Mouse (Mus musculus) liver, embryonic 14.5 days (tissue): Measurements from ENCODE around the gene Arpc2.

Experiments used
- CTCF ChIP-seq: IDR thresholded peaks from 2 replicates; pipeline ENCODE4 v1.5.1; 2016; ENCODE audit warnings: antibody characterized with exemption, low read depth, control low read depth
- EP300 ChIP-seq: IDR thresholded peaks from 2 replicates; pipeline ENCODE4 v1.6.1; 2016; ENCODE audit warnings: antibody characterized with exemption, low read depth

DNA sequence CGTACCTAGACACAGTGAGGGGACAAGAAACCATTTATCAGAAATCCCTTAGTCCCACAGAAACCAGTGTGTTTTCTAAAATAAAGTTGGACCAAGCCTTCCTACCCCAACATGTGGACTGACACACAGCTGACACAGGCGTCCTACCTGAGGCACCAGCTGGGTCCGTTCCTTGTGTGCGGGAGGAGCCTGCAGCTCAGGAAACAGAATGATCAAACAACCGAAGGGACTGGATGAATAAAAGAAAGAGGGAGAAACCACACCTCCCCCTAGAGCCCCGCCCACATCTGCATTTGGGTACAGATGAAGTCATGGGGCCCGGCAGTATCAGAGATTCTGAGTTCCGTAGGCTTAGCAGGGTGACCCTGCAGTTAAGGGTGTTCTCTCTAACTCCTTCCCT, 41.4 kb upstream of the Arpc2 start, which contains the start of gene Cxcr1:
- no peak for TF ChIP-seq CTCF
- no peak for TF ChIP-seq EP300
